Mouse (Mus musculus): ENCODE data around the gene Relb.

The Relb gene

GRCm38 (mm10) chr7:19629361-19629734 is at the start of gene Relb:
Gene Relb (minus strand): TSS chr7:19629438.
- DNase-seq, result peak; percentile 88

- DNase-seq, result no peak
Measured at GRCm38 (mm10) chr7:19678901-19679300, 49.7 kb upstream of the Relb start.

GRCm38 (mm10) chr7:19677872-19678271 is 48.6 kb upstream of the Relb start, which contains the start of gene Apoc2:
Gene Apoc2 (minus strand): TSS chr7:19677941.
- DNase-seq, result no peak

DNA sequence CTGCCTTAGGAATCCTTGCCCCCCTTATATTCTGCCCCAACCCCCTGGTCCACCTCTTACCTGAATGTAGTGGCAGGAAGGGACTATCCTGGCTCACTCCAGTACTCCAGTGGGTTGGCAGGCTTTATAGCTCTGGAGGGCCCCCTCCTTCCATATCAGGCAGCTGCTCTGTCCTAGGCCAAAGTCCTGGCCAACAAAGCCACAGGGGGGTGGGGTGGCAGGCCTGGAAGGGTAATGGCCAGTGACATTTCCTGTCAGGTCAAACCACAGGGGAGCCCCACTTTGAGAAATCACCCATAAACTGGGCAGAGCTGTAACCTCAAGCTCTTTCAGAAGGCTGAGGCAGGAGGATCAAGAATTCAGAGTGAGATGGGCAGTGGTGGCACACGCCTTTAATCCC is 47.4 kb upstream of the Relb start:
- no peak for DNase-seq

- DNase-seq, result no peak
Measured at GRCm38 (mm10) chr7:19675824-19676223, 46.6 kb upstream of the Relb start.

DNA sequence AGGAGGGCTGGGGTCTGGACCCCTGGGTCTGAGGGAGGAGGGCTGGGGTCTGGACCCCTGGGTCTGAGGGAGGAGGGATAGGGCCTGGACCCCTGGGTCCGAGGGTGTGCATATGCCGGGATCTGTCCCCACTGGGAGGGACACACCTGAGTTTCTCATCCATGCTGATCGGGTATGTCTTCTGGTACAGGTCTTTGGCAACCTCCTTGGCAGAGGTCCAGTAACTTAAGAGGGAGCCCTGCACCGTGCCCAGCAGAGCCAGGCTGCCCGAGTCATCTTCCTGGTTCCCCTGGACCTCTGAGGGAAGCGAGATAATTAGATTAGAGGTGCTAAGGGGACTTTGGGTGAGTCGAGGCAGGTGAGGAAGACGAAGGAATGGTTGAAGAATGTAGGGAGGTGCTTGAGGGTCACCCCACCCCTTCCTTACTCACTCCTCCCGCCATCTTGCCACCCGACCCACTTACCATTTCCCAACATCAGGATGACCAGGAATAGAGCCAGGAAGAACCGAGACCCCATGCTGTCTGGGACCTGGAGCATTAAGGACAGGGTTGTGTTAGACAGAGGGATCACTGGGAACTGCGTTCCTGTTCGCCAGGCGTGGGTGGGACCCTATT is 44.0 kb upstream of the Relb start:
- DNase-seq, result no peak

DNA sequence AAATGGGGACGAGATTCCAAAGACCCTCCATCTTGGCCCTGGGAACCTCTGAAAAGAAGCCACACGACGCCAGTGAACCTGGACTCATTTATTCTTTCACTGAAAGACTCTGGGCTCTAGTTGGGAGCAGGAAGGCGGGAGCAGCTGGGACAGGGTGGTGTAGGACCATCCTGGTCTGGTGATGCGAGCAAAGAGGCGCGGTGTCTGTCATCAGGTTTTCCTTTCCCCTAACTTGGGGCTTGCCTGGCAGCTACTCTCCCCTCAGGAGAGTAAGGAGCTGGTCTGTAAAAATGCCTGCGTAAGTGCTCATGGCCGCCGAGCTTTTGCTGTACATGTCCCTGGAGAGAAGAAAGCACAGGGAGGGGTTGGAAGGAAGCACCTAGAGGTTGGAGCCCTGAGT is 42.3 kb upstream of the Relb start:
- no peak for DNase-seq

- peak; percentile 91 for DNase-seq
Measured at GRCm38 (mm10) chr7:19668947-19669721, 39.9 kb upstream of the Relb start.

- no peak for DNase-seq
Measured at GRCm38 (mm10) chr7:19667434-19667833, 38.2 kb upstream of the Relb start.

DNA sequence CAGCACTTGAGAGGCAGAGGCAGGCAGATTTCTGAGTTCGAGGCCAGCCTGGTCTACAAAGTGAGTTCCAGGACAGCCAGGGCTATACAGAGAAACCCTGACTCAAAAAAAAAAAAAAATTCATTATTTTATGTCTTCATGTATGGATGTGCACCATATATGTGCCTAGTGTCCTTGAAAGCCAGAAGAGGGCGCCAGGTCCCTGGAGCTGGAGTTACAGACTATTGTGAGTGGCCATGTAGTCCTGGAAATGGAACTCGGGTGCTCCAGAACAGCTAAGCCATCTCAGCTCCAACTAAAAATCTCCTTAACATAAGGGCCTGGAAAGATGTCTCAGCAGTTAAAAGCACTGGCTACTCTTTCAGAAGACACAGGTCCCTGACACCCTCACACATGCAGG is 37.5 kb upstream of the Relb start:
- DNase-seq, result no peak

DNA sequence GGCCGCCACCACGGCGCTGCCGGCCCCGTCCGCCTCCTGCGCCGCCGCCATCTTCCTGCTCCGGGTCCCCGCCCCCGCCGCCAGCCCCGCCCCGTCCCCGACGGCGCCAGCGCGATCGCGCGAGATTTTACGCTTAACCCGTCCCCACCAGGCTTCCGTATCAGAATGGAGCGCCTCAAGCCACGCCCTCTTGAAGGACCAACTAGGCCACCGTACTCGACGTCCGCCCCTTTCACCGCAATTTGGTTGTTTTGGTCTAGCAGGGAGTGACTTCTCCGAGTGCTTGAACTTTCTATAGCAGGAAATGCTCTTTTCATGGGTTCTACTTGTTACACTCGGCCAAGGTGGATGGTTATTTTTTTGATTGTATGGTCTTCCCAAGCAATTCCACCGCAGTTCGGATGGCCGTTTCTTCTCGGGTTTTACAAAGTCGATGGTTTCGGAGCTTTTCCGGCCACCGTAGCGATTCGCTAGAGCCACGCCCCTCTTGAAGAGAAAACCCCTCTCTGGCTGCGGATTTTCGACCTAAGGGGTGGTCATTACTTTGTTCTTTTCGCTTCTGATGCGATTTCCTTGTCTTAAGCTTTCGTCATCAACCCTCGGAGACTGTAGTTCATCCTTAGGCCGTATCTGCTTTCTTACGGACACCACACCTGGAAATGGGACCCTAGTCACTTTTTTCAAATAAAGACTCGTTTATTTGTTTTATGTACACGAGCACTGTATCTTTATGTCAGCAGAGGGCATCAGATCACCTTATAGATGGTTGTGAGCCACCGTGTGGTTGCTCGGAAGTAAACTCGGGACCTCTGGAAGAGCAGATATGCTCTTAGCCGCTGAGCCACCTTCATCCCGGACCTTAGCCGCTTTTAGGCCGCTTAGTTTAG is 36.0 kb upstream of the Relb start, which contains the start of gene Clptm1:
Gene Clptm1, minus strand, starts transcription at position 79 of the 887 bp plus-strand sequence.
- peak; percentile 98 for DNase-seq

DNA sequence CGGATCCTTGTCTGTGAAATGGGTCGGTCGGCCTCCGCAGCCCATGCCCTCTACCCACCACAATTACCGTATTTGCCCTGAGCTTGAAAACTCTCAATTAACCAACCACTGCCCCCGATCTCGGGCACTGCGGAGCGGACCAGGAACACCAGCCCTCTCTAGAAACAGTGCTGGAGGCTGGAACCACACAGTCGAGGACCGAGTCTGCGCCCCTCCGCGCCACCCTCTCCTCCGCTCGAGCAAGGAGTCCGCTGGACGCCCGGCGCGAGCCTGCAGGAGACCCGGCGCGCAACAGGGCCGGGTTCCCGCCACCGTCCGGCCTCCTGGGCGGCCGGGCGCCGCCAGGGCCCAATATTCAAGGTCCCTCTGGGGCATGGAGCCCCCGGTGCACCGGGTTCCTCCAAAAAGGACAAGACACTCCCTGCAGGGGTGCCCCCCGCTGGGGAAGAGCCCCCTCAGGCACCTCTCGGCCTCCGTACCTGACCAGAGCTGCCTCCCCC is 35.3 kb upstream of the Relb start:
- DNase-seq, result no peak

GRCm38 (mm10) chr7:19663940-19664339 is 34.7 kb upstream of the Relb start:
- no peak for DNase-seq

- DNase-seq, result no peak
Measured at GRCm38 (mm10) chr7:19652614-19653013, 23.4 kb upstream of the Relb start.

DNA sequence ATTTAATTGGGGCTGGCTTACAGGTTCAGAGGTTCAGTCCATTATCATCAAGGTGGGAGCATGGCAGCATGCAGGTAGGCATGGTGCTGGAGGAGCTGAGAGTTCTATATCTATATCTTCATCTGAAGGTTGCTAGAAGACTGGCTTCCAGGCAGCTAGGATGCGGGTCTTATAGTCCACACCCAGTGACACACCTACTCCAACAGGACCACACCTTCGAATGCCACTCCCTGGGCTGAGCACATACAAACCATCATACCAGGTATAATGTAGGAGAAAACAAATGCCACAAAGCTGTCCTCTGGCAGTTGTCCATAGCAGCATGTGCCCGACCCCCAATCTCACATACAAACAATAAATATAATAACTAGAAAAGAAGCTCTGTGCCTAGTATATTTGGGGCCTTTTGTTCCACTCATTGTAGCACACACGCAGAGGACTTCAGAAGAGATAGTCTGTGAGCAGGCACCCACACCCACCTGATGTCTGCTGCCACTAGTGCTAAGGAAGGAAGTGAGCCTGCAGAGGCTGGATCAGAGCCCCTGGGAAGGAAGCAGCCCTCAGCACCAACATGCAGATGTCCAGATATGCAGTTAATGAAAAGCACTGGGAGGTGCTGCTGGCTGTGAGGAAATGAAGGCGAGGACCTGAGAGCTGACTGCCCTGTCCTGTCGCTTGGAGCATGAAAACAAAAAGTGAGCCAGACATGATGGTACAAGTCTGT is 22.0 kb upstream of the Relb start:
- no peak for DNase-seq

DNA sequence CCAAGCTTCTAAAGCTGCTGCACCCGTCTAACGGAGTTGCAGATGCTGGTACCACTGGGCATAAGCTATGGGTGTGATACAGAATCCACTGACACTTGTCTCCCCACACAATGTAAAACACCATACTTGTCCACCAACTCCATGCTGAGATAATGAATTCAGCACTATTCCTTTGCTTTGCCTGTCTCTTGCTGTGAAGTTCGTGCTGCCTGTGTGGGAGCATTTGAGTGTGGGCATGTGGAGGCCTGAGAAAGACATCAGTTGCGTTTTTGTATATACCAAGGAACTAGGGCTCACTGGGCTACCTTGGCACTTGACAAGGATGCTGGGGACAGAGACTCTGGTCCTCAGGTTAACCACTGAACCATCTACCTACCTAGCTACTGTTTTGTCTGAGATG is 12.0 kb upstream of the Relb start:
- no peak for DNase-seq

GRCm38 (mm10) chr7:19635074-19635827 is 6.0 kb upstream of the Relb start:
- no peak for DNase-seq

- no peak for DNase-seq
Measured at GRCm38 (mm10) chr7:19634591-19634990, 5.4 kb upstream of the Relb start.

DNA sequence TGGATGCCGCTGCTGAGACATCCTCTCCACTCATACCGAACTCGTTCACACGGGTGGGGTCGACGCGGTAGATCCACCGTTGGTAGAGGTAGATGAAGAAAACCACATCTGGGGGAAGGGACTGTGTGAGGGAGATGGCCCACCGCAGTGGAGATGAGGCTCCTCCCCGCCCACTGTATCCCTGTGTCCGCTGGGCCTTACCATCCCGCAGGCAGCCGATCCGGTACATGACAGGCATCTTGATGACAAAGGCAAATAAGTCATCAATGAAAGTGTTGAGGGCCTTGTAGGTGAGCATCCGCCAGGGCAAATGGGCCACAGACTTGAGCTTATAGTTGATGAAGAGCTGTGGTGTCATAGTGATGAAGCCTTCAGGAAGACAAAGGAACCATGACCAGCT is 4.6 kb upstream of the Relb start:
- DNase-seq, result no peak

DNA sequence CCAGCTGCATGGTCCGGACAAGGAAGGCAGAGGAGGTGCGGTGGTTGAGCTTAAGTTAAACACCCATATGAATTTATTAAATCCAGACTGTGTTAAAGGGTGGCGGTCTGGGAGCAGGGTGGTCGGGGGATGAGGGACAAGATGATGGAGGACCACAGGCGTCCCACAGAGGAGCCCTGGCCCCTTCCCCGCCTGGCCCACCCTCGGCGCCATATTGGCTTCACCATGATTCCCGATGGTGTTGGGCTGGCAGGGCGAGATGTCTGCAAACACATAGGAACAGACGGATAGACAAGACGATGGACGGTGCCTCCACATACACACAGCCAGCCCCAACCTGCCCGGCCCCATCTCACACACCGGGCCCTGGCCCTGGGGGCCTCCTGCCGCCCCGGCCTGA is 4.0 kb upstream of the Relb start:
- no peak for DNase-seq

GRCm38 (mm10) chr7:19632720-19633119 is 3.5 kb upstream of the Relb start:
- no peak for DNase-seq

DNA sequence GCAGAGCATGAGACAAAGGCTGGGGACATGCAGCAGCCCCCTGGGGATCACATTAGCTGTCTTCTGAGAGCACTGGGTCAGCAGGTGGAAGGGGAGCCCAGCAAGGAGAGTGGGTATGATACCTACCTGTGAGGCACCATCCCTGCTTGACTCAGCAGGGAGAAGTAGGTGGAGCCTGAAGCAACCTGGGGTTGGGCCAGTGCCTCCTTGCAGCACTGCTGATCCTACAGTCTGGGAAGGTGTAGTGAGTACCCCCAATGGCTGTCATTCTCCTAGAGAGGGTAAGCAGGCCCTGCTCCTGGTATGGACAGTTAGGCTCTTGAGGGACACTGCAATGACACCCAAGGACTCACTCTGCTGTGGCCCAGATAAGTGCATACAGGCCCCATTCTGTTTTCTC is 3.0 kb upstream of the Relb start:
- DNase-seq, result no peak

Measured in kidney, adult 18-20 months (tissue).